Mouse (Mus musculus): ENCODE data around the gene Cyp4a31. TPM values are rescaled to one million over a fixed set of nuclear protein-coding genes. Genes with fewer than 3 reads are reported as not detected.

The Cyp4a31 gene
- polyA plus RNA-seq, 1 experiment, result not detected

Other genes starting within 250 kb of the Cyp4a31 start
- gene Cyp4a12b, start 152.0 kb upstream of the Cyp4a31 start, polyA plus RNA-seq (2012; rRNA removed), result 0.14 and 0.19 TPM in 2 replicates
- gene Cyp4a30b, start 111.0 kb upstream of the Cyp4a31 start, polyA plus RNA-seq (2012; rRNA removed), result not detected in 2 replicates
- gene Cyp4a14, start 67.5 kb upstream of the Cyp4a31 start, polyA plus RNA-seq (2012; rRNA removed), result not detected in 2 replicates
- not detected in 2 replicates for gene Cyp4a10, start 45.4 kb upstream of the Cyp4a31 start, polyA plus RNA-seq (2012; rRNA removed)
- gene Cyp4a32, start 37.3 kb downstream of the Cyp4a31 start, polyA plus RNA-seq (2012; rRNA removed), result not detected in 2 replicates
- gene Cyp4b1, start 84.1 kb downstream of the Cyp4a31 start, polyA plus RNA-seq (2012; rRNA removed), result 1.2 and 1.6 TPM in 2 replicates
- gene Efcab14, start 174.1 kb downstream of the Cyp4a31 start, polyA plus RNA-seq (2012; rRNA removed), result 35.9 and 37.1 TPM in 2 replicates
- 0.19 and 0.20 TPM in 2 replicates for gene Tex38, start 217.4 kb downstream of the Cyp4a31 start, polyA plus RNA-seq (2012; rRNA removed)
- gene Atpaf1, start 221.2 kb downstream of the Cyp4a31 start, polyA plus RNA-seq (2012; rRNA removed), result 65.8 and 66.9 TPM in 2 replicates

All from frontal cortex, adult 2 months (tissue).